Mouse (Mus musculus) kidney, postnatal 0 days (tissue): ENCODE measurements around the gene Ngrn. TPM values are rescaled to one million over a fixed set of nuclear protein-coding genes. Genes with fewer than 3 reads are reported as not detected.

Source experiments
- ATAC-seq: fragments of 200-750 bp; cut with Nextera tagmentation; replicated peaks from 2 replicates; pipeline ENCODE4 v1.8.0; 2017; ENCODE audit warnings: low read depth, moderate number of reproducible peaks, moderate TSS enrichment, moderate library complexity; ENCODE audit not compliant: low FRiP score
- DNase-seq: peaks from one replicate; pipeline ENCODE4 v3.0.0-alpha.2; 2016; ENCODE audit warnings: low spot score
- H3K27ac ChIP-seq: fragments of 300-500 bp; sonication (generic); 2 replicates; pipeline ENCODE4 v1.5.1; 2014; ENCODE audit warnings: mild to moderate bottlenecking
- H3K27me3 ChIP-seq: fragments of 300-500 bp; sonication (generic); 2 replicates; pipeline ENCODE4 v1.6.1; 2014; ENCODE audit warnings: low read length, mixed read lengths; ENCODE audit not compliant: insufficient read depth
- H3K36me3 ChIP-seq: fragments of 300-500 bp; sonication (generic); 2 replicates; pipeline ENCODE4 v1.6.1; 2014; ENCODE audit warnings: low read length, mixed read lengths; ENCODE audit not compliant: insufficient read depth
- H3K4me1 ChIP-seq: fragments of 300-500 bp; sonication (generic); replicated peaks from 2 replicates; pipeline ENCODE4 v1.6.1; 2014; ENCODE audit warnings: antibody characterized with exemption, low read length, mixed read lengths; ENCODE audit not compliant: insufficient read depth
- H3K4me2 ChIP-seq: fragments of 300-500 bp; sonication (generic); 2 replicates; pipeline ENCODE4 v1.6.1; 2014; ENCODE audit warnings: mild to moderate bottlenecking, low read length, moderate library complexity, mixed read lengths
- H3K4me3 ChIP-seq: fragments of 300-500 bp; sonication (generic); replicated peaks from 2 replicates; pipeline ENCODE4 v1.5.1; 2014; ENCODE audit warnings: low read depth, low read length
- H3K9ac ChIP-seq: fragments of 300-500 bp; sonication (generic); 2 replicates; pipeline ENCODE4 v1.6.1; 2014; ENCODE audit warnings: low read depth, low read length
- H3K9me3 ChIP-seq: fragments of 300-500 bp; sonication (generic); replicated peaks from 2 replicates; pipeline ENCODE4 v1.6.1; 2016; ENCODE audit warnings: low read length, inconsistent platforms, mixed read lengths
- CTCF ChIP-seq: IDR thresholded peaks from 2 replicates; pipeline ENCODE4 v1.5.1; 2016; ENCODE audit warnings: antibody characterized with exemption, low read depth, mild to moderate bottlenecking, moderate library complexity
- WGBS: fragments of 180-500 bp; shearing (Covaris S2); extraction: QIAGEN DNeasy Blood & Tissue Kit; methylation state at CpG from one replicate; pipeline ENCODE4 v1.1.7; 2014; 5-methylcytosine and 5-hydroxymethylcytosine counted together
- polyA plus RNA-seq: library from polyadenylated mRNA; unstranded; fragments of >200 nt; fragmentation: Nextera tagmentation; extraction: Ambion mirVana; gene quantifications from 2 replicates; pipeline ENCODE4 v1.2.1, GENCODE M21; 2015

Ngrn gene
- polyA plus RNA-seq, 1 experiment from 2014 or later: 50.6 TPM

DNA sequence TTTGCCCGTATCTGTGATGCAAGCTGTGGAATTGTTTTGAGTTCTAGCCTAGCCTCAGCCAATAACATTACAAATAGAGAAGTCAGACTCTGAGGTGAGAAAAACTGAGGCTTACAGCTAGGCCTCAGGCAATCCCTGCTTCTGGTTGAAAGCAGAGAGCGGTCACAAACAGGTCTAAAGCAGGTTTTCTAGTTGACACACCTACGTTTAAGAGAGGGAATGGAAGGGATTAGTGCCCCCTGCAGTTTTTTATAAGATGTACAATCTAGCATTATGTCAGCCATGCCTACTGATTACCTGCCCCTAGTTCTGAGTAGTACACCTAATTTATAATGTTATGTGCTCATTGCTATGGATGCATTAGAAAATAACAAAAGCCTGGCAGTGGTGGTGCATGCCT is 46.8 kb downstream of the Ngrn start:
- Histone ChIP-seq H3K4me2 (no peak overlapping the region), H3K27ac (no peak overlapping the region), H3K9ac (no peak overlapping the region), H3K27me3 (no peaks in the 10 kb centered on the region), H3K4me1 (no peaks in the 10 kb centered on the region), H3K9me3 (no peaks in the 10 kb centered on the region), H3K36me3 (peaks cover 45% of the 10 kb centered on the region), H3K4me3 (no peak overlapping the region)
- DNase-seq (no peak), ATAC-seq (no peak)
- WGBS: 84% methylated on average over 3 of the region's 3 CpGs
- peak; percentile 47 for TF ChIP-seq CTCF

- ATAC-seq: no peak
- no peak overlapping the region for H3K9ac ChIP-seq
- no peak overlapping the region for H3K4me3 ChIP-seq
- H3K36me3 ChIP-seq: peaks cover 64% of the 10 kb centered on the region
- DNase-seq: no peak
- 75% methylated on average over 7 of the region's 7 CpGs for WGBS
- no peak overlapping the region for H3K27ac ChIP-seq
- no peaks in the 10 kb centered on the region for H3K4me1 ChIP-seq
- TF ChIP-seq CTCF: no peak
- no peaks in the 10 kb centered on the region for H3K27me3 ChIP-seq
- no peaks in the 10 kb centered on the region for H3K9me3 ChIP-seq
- no peak overlapping the region for H3K4me2 ChIP-seq
These were observed 49.8 kb downstream of the Ngrn start for GRCm38 (mm10) chr7:80310771-80311170.

Other genes starting within 250 kb of the Ngrn start
- 14.8 and 15.3 TPM in 2 replicates for gene Zfp710, start 236.4 kb upstream of the Ngrn start, polyA plus RNA-seq
- 630 and 689 TPM in 2 replicates for gene Idh2, start 145.8 kb upstream of the Ngrn start, polyA plus RNA-seq
- gene Sema4b, start 74.4 kb upstream of the Ngrn start, polyA plus RNA-seq: 20.7 and 21.2 TPM in 2 replicates
- 165 and 188 TPM in 2 replicates for gene Cib1, start 28.4 kb upstream of the Ngrn start, polyA plus RNA-seq
- 2.1 and 2.9 TPM in 2 replicates for gene Gdpgp1, start 28.4 kb upstream of the Ngrn start, polyA plus RNA-seq
- 1.0 and 1.1 TPM in 2 replicates for gene Ttll13, start 14.8 kb upstream of the Ngrn start, polyA plus RNA-seq
- gene Vps33b, start 8.4 kb downstream of the Ngrn start, polyA plus RNA-seq: 4.9 and 5.7 TPM in 2 replicates
- 53.8 and 59.6 TPM in 2 replicates for gene Prc1, start 33.2 kb downstream of the Ngrn start, polyA plus RNA-seq
- 3.7 and 4.3 TPM in 2 replicates for gene Rccd1, start 63.2 kb downstream of the Ngrn start, polyA plus RNA-seq
- gene Unc45a, start 79.8 kb downstream of the Ngrn start, polyA plus RNA-seq: 28.2 and 29.7 TPM in 2 replicates
- 20.2 and 21.5 TPM in 2 replicates for gene Hddc3, start 81.9 kb downstream of the Ngrn start, polyA plus RNA-seq
- 7.3 and 8.8 TPM in 2 replicates for gene Man2a2, start 110.2 kb downstream of the Ngrn start, polyA plus RNA-seq
- gene Fes, start 126.7 kb downstream of the Ngrn start, polyA plus RNA-seq: 12.4 and 12.5 TPM in 2 replicates
- 20.8 and 22.9 TPM in 2 replicates for gene Furin, start 144.2 kb downstream of the Ngrn start, polyA plus RNA-seq